Mouse (Mus musculus) MEL (cell line): Measurements from ENCODE around the gene Aurkaip1. TPM values are rescaled to one million over a fixed set of nuclear protein-coding genes. Genes with fewer than 3 reads are reported as not detected.
A peak's percentile ranks its signal among the peaks of the same experiment; 100 is the strongest.

Experiments used
- DNase-seq: peaks from one replicate; pipeline ENCODE4 v3.0.0; 2011; ENCODE audit warnings: low read depth, low spot score
- H3K27ac ChIP-seq: 2 replicates; pipeline ENCODE4 v1.5.1; 2012; ENCODE audit warnings: low read depth, mild to moderate bottlenecking, control low read depth, low read length, moderate library complexity; ENCODE audit not compliant: control insufficient read depth
- H3K27me3 ChIP-seq, 2 experiments: fragments of 150-350 bp in 1 of 2; sonication (generic) in 1 of 2; 2 replicates each; pipeline ENCODE4 v1.6.1; 2012; ENCODE audit warnings: low read length in 2 of 2, mild to moderate bottlenecking in 2 of 2, improper control_type of control experiment in 1 of 2, moderate library complexity in 1 of 2; ENCODE audit not compliant: insufficient read depth in 2 of 2, control insufficient read depth in 1 of 2
- H3K36me3 ChIP-seq, 2 experiments: 2 replicates each; pipeline ENCODE4 v1.6.1; 2012 to 2014; ENCODE audit warnings: low read length in 2 of 2, improper control_type of control experiment in 1 of 2, inconsistent platforms in 1 of 2, mild to moderate bottlenecking in 1 of 2; ENCODE audit not compliant: insufficient read depth in 2 of 2, control insufficient read depth in 1 of 2
- H3K4me1 ChIP-seq, 2 experiments: fragments of 150-350 bp in 1 of 2; sonication (generic) in 1 of 2; 2 replicates each; pipeline ENCODE4 v1.6.1; 2012; ENCODE audit warnings: low read length in 2 of 2, improper control_type of control experiment in 1 of 2, mild to moderate bottlenecking in 1 of 2; ENCODE audit not compliant: insufficient read depth in 2 of 2, control insufficient read depth in 1 of 2
- H3K4me3 ChIP-seq, 2 experiments: fragments of 150-350 bp in 1 of 2; sonication (generic) in 1 of 2; 2 replicates each; pipeline ENCODE4 v1.5.1; 2012; ENCODE audit warnings: low read depth in 2 of 2, low read length in 2 of 2, mild to moderate bottlenecking in 2 of 2, moderate library complexity in 2 of 2, control low read depth in 1 of 2, improper control_type of control experiment in 1 of 2; ENCODE audit not compliant: control insufficient read depth in 1 of 2, insufficient read depth in 1 of 2
- H3K79me2 ChIP-seq: 2 replicates; pipeline ENCODE4 v1.6.1; 2012; ENCODE audit warnings: mild to moderate bottlenecking, low read length, moderate library complexity; ENCODE audit not compliant: control insufficient read depth, poor library complexity, insufficient read depth
- H3K9ac ChIP-seq: 2 replicates; pipeline ENCODE4 v1.6.1; 2012; ENCODE audit warnings: low read depth, mild to moderate bottlenecking, control low read depth, low read length, moderate library complexity; ENCODE audit not compliant: control insufficient read depth, poor library complexity, severe bottlenecking
- H3K9me3 ChIP-seq: fragments of 150-350 bp; sonication (generic); replicated peaks from 2 replicates; pipeline ENCODE4 v1.6.1; 2012; ENCODE audit warnings: mild to moderate bottlenecking, low read length, improper control_type of control experiment, moderate library complexity; ENCODE audit not compliant: insufficient read depth
- CHD2 ChIP-seq: IDR thresholded peaks from 2 replicates; pipeline ENCODE4 v1.6.1; 2011; ENCODE audit warnings: low read length, improper control_type of control experiment
- CTCF ChIP-seq, 3 experiments: IDR thresholded peaks in 2 of 3; conservative IDR thresholded peaks in 1 of 3; 2 replicates each; pipeline ENCODE4 v1.5.1; 2011 to 2012; ENCODE audit warnings: low read length in 3 of 3, low read depth in 2 of 3, mild to moderate bottlenecking in 2 of 3, improper control_type of control experiment in 1 of 3, inconsistent platforms in 1 of 3, mixed read lengths in 1 of 3, moderate library complexity in 1 of 3; ENCODE audit not compliant: control insufficient read depth in 1 of 3, insufficient read depth in 1 of 3, poor library complexity in 1 of 3, severe bottlenecking in 1 of 3
- ELF1 ChIP-seq: IDR thresholded peaks from 2 replicates; pipeline ENCODE4 v1.6.1; 2014; ENCODE audit warnings: low read depth, mild to moderate bottlenecking, inconsistent platforms, low read length, improper control_type of control experiment, moderate library complexity
- EP300 ChIP-seq, 2 experiments: IDR thresholded peaks; 2 replicates each; pipeline ENCODE4 v1.6.1; 2011; ENCODE audit warnings: improper control_type of control experiment in 2 of 2, low read length in 2 of 2, low read depth in 1 of 2, mild to moderate bottlenecking in 1 of 2
- ETS1 ChIP-seq: IDR thresholded peaks from 2 replicates; pipeline ENCODE4 v1.6.1; 2012; ENCODE audit warnings: low read depth, mild to moderate bottlenecking, inconsistent platforms, low read length, improper control_type of control experiment, moderate library complexity
- GABPA ChIP-seq: IDR thresholded peaks from 2 replicates; pipeline ENCODE4 v1.6.1; 2012; ENCODE audit warnings: low read depth, mild to moderate bottlenecking, inconsistent platforms, low read length, improper control_type of control experiment, moderate library complexity
- GATA1 ChIP-seq: IDR thresholded peaks from 2 replicates; pipeline ENCODE4 v1.6.1; 2011; ENCODE audit warnings: low read depth, low read length, improper control_type of control experiment
- JUND ChIP-seq: IDR thresholded peaks from 2 replicates; pipeline ENCODE4 v1.6.1; 2011; ENCODE audit warnings: low read depth, mild to moderate bottlenecking, improper control_type of control experiment, low read length
- KAT2A ChIP-seq: conservative IDR thresholded peaks from 2 replicates; pipeline ENCODE4 v1.6.1; 2012; ENCODE audit warnings: low read depth, low read length, improper control_type of control experiment, inconsistent platforms
- MAFK ChIP-seq: IDR thresholded peaks from 2 replicates; pipeline ENCODE4 v1.6.1; 2011; ENCODE audit warnings: low read depth, mild to moderate bottlenecking, low read length, improper control_type of control experiment, borderline replicate concordance
- MAX ChIP-seq: IDR thresholded peaks from 2 replicates; pipeline ENCODE4 v1.6.1; 2011; ENCODE audit warnings: low read length, improper control_type of control experiment
- MAZ ChIP-seq: IDR thresholded peaks from 2 replicates; pipeline ENCODE4 v1.6.1; 2012; ENCODE audit warnings: low read depth, mild to moderate bottlenecking, inconsistent platforms, low read length, improper control_type of control experiment
- MXI1 ChIP-seq: IDR thresholded peaks from 2 replicates; pipeline ENCODE4 v1.6.1; 2011; ENCODE audit warnings: mild to moderate bottlenecking, low read depth, low read length, improper control_type of control experiment
- NRF1 ChIP-seq: IDR thresholded peaks from 2 replicates; pipeline ENCODE4 v1.6.1; 2014; ENCODE audit warnings: low read depth, mild to moderate bottlenecking, inconsistent platforms, low read length, improper control_type of control experiment, moderate library complexity; ENCODE audit not compliant: poor library complexity, insufficient read depth, severe bottlenecking
- POLR2A ChIP-seq, 2 experiments: IDR thresholded peaks; 2 replicates each; pipeline ENCODE4 v1.6.1; 2011 to 2012; ENCODE audit warnings: low read length in 2 of 2, mild to moderate bottlenecking in 2 of 2, control low read depth in 1 of 2, improper control_type of control experiment in 1 of 2, low read depth in 1 of 2, moderate library complexity in 1 of 2; ENCODE audit not compliant: control insufficient read depth in 1 of 2, insufficient read depth in 1 of 2, poor library complexity in 1 of 2
- POLR2AphosphoS2 ChIP-seq: IDR thresholded peaks from 2 replicates; pipeline ENCODE4 v1.6.1; 2011; ENCODE audit warnings: low read length, improper control_type of control experiment
- RCOR1 ChIP-seq: IDR thresholded peaks from 2 replicates; pipeline ENCODE4 v1.6.1; 2012; ENCODE audit warnings: low read depth, mild to moderate bottlenecking, inconsistent platforms, low read length, improper control_type of control experiment
- SIN3A ChIP-seq: IDR thresholded peaks from 2 replicates; pipeline ENCODE4 v1.6.1; 2012; ENCODE audit warnings: low read length, improper control_type of control experiment, inconsistent platforms
- SMC3 ChIP-seq: IDR thresholded peaks from 2 replicates; pipeline ENCODE4 v1.6.1; 2011; ENCODE audit warnings: low read depth, low read length, improper control_type of control experiment
- TBP ChIP-seq: IDR thresholded peaks from 2 replicates; pipeline ENCODE4 v1.8.0; 2011; ENCODE audit warnings: low read depth, low read length, improper control_type of control experiment
- TCF12 ChIP-seq: IDR thresholded peaks from 2 replicates; pipeline ENCODE4 v1.6.1; 2014; ENCODE audit warnings: low read depth, mild to moderate bottlenecking, inconsistent platforms, low read length, improper control_type of control experiment, moderate library complexity
- USF1 ChIP-seq: IDR thresholded peaks from 2 replicates; pipeline ENCODE4 v1.6.1; 2014; ENCODE audit warnings: low read depth, mild to moderate bottlenecking, inconsistent platforms, low read length, improper control_type of control experiment, moderate library complexity
- USF2 ChIP-seq, 2 experiments: IDR thresholded peaks; 2 replicates each; pipeline ENCODE4 v1.6.1; 2011 to 2012; ENCODE audit warnings: improper control_type of control experiment in 2 of 2, low read length in 2 of 2, borderline replicate concordance in 1 of 2, inconsistent platforms in 1 of 2, low read depth in 1 of 2, mild to moderate bottlenecking in 1 of 2; ENCODE audit not compliant: insufficient read depth in 1 of 2
- ZMIZ1 ChIP-seq: IDR thresholded peaks from 2 replicates; pipeline ENCODE4 v1.6.1; 2012; ENCODE audit warnings: low read depth, mild to moderate bottlenecking, inconsistent platforms, low read length, improper control_type of control experiment, moderate library complexity
- ZNF384 ChIP-seq: IDR thresholded peaks from 2 replicates; pipeline ENCODE4 v1.6.1; 2012; ENCODE audit warnings: low read depth, mild to moderate bottlenecking, inconsistent platforms, low read length, improper control_type of control experiment
- polyA plus RNA-seq, 2 experiments: library from polyadenylated mRNA; stranded (reverse) in 1 of 2; unstranded in 1 of 2; fragments of >175 nt in 1 of 2; fragments of >200 nt in 1 of 2; gene quantifications; 2 replicates each; pipeline versions ENCODE4 v1.2.1 to v1.2.4; 2012; ENCODE audit warnings: low replicate concordance in 2 of 2, low read depth in 1 of 2; ENCODE audit not compliant: insufficient read length in 2 of 2, insufficient read depth in 1 of 2, missing spikeins in 1 of 2
- total RNA-seq: library from RNA; depleted of rRNA; stranded (reverse); fragments of 300-350 nt; gene quantifications from 2 replicates; pipeline ENCODE4 v1.2.3, GENCODE M21; 2012

The Aurkaip1 gene
- total and polyA plus RNA-seq, 3 experiments: 153 to 203 TPM; not detected in 1

DNA sequence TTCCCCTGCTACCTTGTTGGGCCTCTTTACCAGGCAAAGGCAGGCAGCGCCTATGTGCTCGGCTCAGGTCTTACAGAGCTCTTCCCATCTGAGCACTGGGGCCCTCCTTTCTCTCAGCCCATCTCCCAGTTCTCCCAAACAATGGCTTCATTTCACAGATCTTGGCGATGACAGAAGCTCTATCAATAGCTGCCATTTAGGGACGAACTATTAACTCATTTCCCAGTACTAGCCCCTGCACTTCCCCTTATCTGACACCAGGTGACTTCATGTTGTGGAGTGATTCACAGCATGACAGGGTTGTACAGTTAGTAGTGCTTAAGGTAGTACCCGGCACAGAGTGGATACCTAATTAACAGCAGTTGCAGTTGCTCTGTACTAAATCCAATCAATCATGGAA is 45.3 kb upstream of the Aurkaip1 start, which contains the start of gene Tmem88b:
Tmem88b (minus strand) TSS at position 56 of the 400 bp plus-strand sequence.
- H3K4me1 ChIP-seq: peaks cover 14 to 23% of the 10 kb centered on the region in 2 experiments
- H3K36me3 ChIP-seq: peaks cover 0 to 19% of the 10 kb centered on the region in 2 experiments; a peak in 2 of 4 replicates
- H3K27ac ChIP-seq: peak within 1 kb of the TSS; percentile 29
- DNase-seq: peak; percentile 80
- H3K79me2 ChIP-seq: no peaks in the 10 kb centered on the region; the same call in 1 of the 2 replicates
- no peaks in the 10 kb centered on the region for H3K27me3 ChIP-seq
- H3K9ac ChIP-seq: peak within 1 kb of the TSS; percentile 83
- no peaks in the 10 kb centered on the region for H3K9me3 ChIP-seq
- TF ChIP-seq USF2 (IDR thresholded peaks at IDR 0.05; ENCODE audit: borderline replicate concordance in 1 of 2, insufficient read depth in 1 of 2, low read depth in 1 of 2, low read length in 2 of 2): no peak
- TF ChIP-seq POLR2A (IDR thresholded peaks at IDR 0.05; ENCODE audit: control insufficient read depth in 1 of 2, insufficient read depth in 1 of 2, low read depth in 1 of 2, low read length in 2 of 2, poor library complexity in 1 of 2): no peak
- peak; percentile 31; the same call in 1 of the 2 replicates for TF ChIP-seq ELF1
- peak; percentile 50; the same call in 1 of the 2 replicates for TF ChIP-seq SIN3A
- peak; percentile 64 for TF ChIP-seq USF1
- TF ChIP-seq POLR2AphosphoS2: no peak
- no peak for TF ChIP-seq ZMIZ1
- TF ChIP-seq NRF1: no peak
- no peak for TF ChIP-seq ZNF384
- peak; percentile 23 for TF ChIP-seq SMC3
- TF ChIP-seq JUND: no peak
- TF ChIP-seq ETS1: peak; percentile 61; the same call in 1 of the 2 replicates
- peak; percentile 53 to 56; a peak in 1 of 4 replicates for TF ChIP-seq EP300 (IDR thresholded peaks at IDR 0.05; ENCODE audit: low read depth in 1 of 2, low read length in 2 of 2)
- TF ChIP-seq RCOR1: 0 out of 2 replicates have a peak, but pooled peaks have one; percentile 23
- no peak for TF ChIP-seq MAFK
- TF ChIP-seq TBP: 0 out of 2 replicates have a peak, but pooled peaks have one; percentile 57
- TF ChIP-seq GATA1: peak; percentile 38; the same call in 1 of the 2 replicates
- TF ChIP-seq TCF12: peak; percentile 46; the same call in 1 of the 2 replicates
- TF ChIP-seq CTCF (IDR thresholded peaks at IDR 0.05 in 2 of 3, conservative IDR thresholded peaks at IDR 0.05 in 1 of 3; ENCODE audit: control insufficient read depth in 1 of 3, insufficient read depth in 1 of 3, low read depth in 2 of 3, low read length in 3 of 3, poor library complexity in 1 of 3, severe bottlenecking in 1 of 3): peak in 2 of 3 experiments; percentile 32 to 64; a peak in 4 of 6 replicates
- TF ChIP-seq MAZ: 0 out of 2 replicates have a peak, but pooled peaks have one; percentile 38
- TF ChIP-seq GABPA: no peak
- no peak for TF ChIP-seq CHD2
- 0 out of 2 replicates have a peak, but pooled peaks have one; percentile 61 for TF ChIP-seq MXI1
- no peak for TF ChIP-seq KAT2A
- TF ChIP-seq MAX: 0 out of 2 replicates have a peak, but pooled peaks have one; percentile 23
- TF ChIP-seq, all 39 proteins: peak for 14
- peak within 1 kb of the TSS; percentile 73 to 90 for H3K4me3 ChIP-seq
